Mouse (Mus musculus): ENCODE results near the gene Lrrc14b.

- TF ChIP-seq CTCF (IDR thresholded peaks at IDR 0.05; ENCODE audit: borderline replicate concordance, extremely low read depth, insufficient read depth, insufficient read length) (no peak), POLR2A (IDR thresholded peaks at IDR 0.05; ENCODE audit: borderline replicate concordance, extremely low read depth, insufficient read depth, insufficient read length, poor library complexity, severe bottlenecking) (no peak)
Observed at GRCm38 (mm10) chr13:74391156-74391555, 27.4 kb upstream of the Lrrc14b start.
